Mouse (Mus musculus): Measurements from ENCODE around the gene Pgap3.

- TF ChIP-seq CTCF (IDR thresholded peaks at IDR 0.05; ENCODE audit: insufficient read depth, low read length) (no peak), POLR2A (IDR thresholded peaks at IDR 0.05; ENCODE audit: borderline replicate concordance, extremely low read depth, low read depth, low read length) (no peak)
Measured at GRCm38 (mm10) chr11:98371556-98372240, 28.6 kb downstream of the Pgap3 start.
